Mouse (Mus musculus) megakaryocyte, embryonic 14.5 days (primary cell): ENCODE measurements around the gene Dab2ip. TPM values are rescaled to one million over a fixed set of nuclear protein-coding genes. Genes with fewer than 3 reads are reported as not detected.

Experiments used
- H3K27me3 ChIP-seq: replicated peaks from 2 replicates; pipeline ENCODE3; 2012; ENCODE audit warnings: inconsistent platforms
- H3K36me3 ChIP-seq: replicated peaks from 2 replicates; pipeline ENCODE3; 2012; ENCODE audit warnings: low read length, inconsistent platforms, mixed read lengths
- H3K4me1 ChIP-seq: 2 replicates; pipeline ENCODE4 v1.6.1; 2012; ENCODE audit warnings: inconsistent platforms
- H3K4me3 ChIP-seq: replicated peaks from 2 replicates; pipeline ENCODE3; 2012; ENCODE audit warnings: moderate library complexity, mild to moderate bottlenecking, inconsistent platforms
- H3K9me3 ChIP-seq: 2 replicates; pipeline ENCODE4 v1.6.1; 2012; ENCODE audit warnings: inconsistent platforms
- FLI1 ChIP-seq: IDR thresholded peaks from 2 replicates; pipeline ENCODE4 v1.6.1; 2012; ENCODE audit warnings: low read length, inconsistent platforms, mixed read lengths
- GATA1 ChIP-seq: IDR thresholded peaks from 3 replicates; pipeline ENCODE4 v1.6.1; 2012; ENCODE audit warnings: mixed read lengths, low read length, inconsistent platforms, borderline replicate concordance
- polyA plus RNA-seq: library from polyadenylated mRNA; stranded (reverse); fragments of >175 nt; gene quantifications from 2 replicates; pipeline ENCODE4 v1.2.3, GENCODE M21; 2012; ENCODE audit warnings: low replicate concordance; ENCODE audit not compliant: insufficient read depth

Gene Dab2ip
- polyA plus RNA-seq, 1 experiment, result 5.0 TPM

- H3K4me3 ChIP-seq, result peak overlapping the region; percentile 81
- H3K27me3 ChIP-seq, result no peaks in the 10 kb centered on the region
- peaks cover 81% of the 10 kb centered on the region for H3K36me3 ChIP-seq
- peaks cover 92% of the 10 kb centered on the region for H3K4me1 ChIP-seq
- H3K9me3 ChIP-seq, result no peaks in the 10 kb centered on the region
- TF ChIP-seq FLI1 (no peak), GATA1 (no peak)
Measured at GRCm38 (mm10) chr2:35768538-35769238, 210.6 kb downstream of the Dab2ip start.

- Histone ChIP-seq H3K4me1 (peaks cover 92% of the 10 kb centered on the region), H3K36me3 (peaks cover 81% of the 10 kb centered on the region), H3K27me3 (no peaks in the 10 kb centered on the region), H3K9me3 (no peaks in the 10 kb centered on the region), H3K4me3 (peak overlapping the region; percentile 70)
- TF ChIP-seq GATA1 (no peak), FLI1 (no peak)
Measured at GRCm38 (mm10) chr2:35769398-35769797, 211.3 kb downstream of the Dab2ip start.

- TF ChIP-seq GATA1 (no peak), FLI1 (no peak)
- Histone ChIP-seq H3K27me3 (no peaks in the 10 kb centered on the region), H3K36me3 (peaks cover 79% of the 10 kb centered on the region), H3K9me3 (no peaks in the 10 kb centered on the region), H3K4me1 (peaks cover 92% of the 10 kb centered on the region), H3K4me3 (no peak overlapping the region)
Measured at GRCm38 (mm10) chr2:35770541-35770940, 212.5 kb downstream of the Dab2ip start.

- TF ChIP-seq GATA1 (no peak; the same call in 2 of the 3 replicates), FLI1 (no peak)
- no peaks in the 10 kb centered on the region for H3K9me3 ChIP-seq
- H3K4me1 ChIP-seq, result peaks cover 85% of the 10 kb centered on the region
- peaks cover 89% of the 10 kb centered on the region for H3K36me3 ChIP-seq
- H3K4me3 ChIP-seq, result peak overlapping the region; percentile 65
- H3K27me3 ChIP-seq, result no peaks in the 10 kb centered on the region
Measured at GRCm38 (mm10) chr2:35775651-35776055, 217.6 kb downstream of the Dab2ip start.

GRCm38 (mm10) chr2:35776935-35777334 is 218.9 kb downstream of the Dab2ip start:
- Histone ChIP-seq H3K4me1 (peaks cover 85% of the 10 kb centered on the region), H3K27me3 (no peaks in the 10 kb centered on the region), H3K9me3 (no peaks in the 10 kb centered on the region), H3K36me3 (peaks cover 90% of the 10 kb centered on the region), H3K4me3 (peak overlapping the region; percentile 80)
- no peak for TF ChIP-seq GATA1
- TF ChIP-seq FLI1, result no peak

- H3K27me3 ChIP-seq, result no peaks in the 10 kb centered on the region
- peaks cover 92% of the 10 kb centered on the region for H3K4me1 ChIP-seq
- H3K9me3 ChIP-seq, result no peaks in the 10 kb centered on the region
- H3K36me3 ChIP-seq, result peaks cover 95% of the 10 kb centered on the region
- H3K4me3 ChIP-seq, result no peak overlapping the region
- TF ChIP-seq GATA1, result no peak
- no peak for TF ChIP-seq FLI1
Measured at GRCm38 (mm10) chr2:35779266-35779665, 221.2 kb downstream of the Dab2ip start.

Other genes with a start within 250 kb of the Dab2ip start
- 26.2 and 42.0 TPM in 2 replicates for gene Stom, start 221.3 kb upstream of the Dab2ip start, polyA plus RNA-seq
- gene 4930568D16Rik, start 190.5 kb upstream of the Dab2ip start, polyA plus RNA-seq, result not detected in 2 replicates
- gene 4930402F06Rik, start 161.1 kb upstream of the Dab2ip start, polyA plus RNA-seq, result not detected in 2 replicates
- 1.9 and 6.5 TPM in 2 replicates for gene Ggta1, start 95.0 kb upstream of the Dab2ip start, polyA plus RNA-seq